Mouse (Mus musculus): ENCODE results near the gene Zbtb39. TPM values are rescaled to one million over a fixed set of nuclear protein-coding genes. Genes with fewer than 3 reads are reported as not detected.
"Not testable (repeated sequence)": the region's sequence is repeated elsewhere in the genome, so short reads cannot be mapped to it uniquely, and the experiment has no call there.

Gene Zbtb39
- polyA plus RNA-seq, 1 experiment from 2014 or later: 4.0 TPM

GRCm38 (mm10) chr10:127763914-127764680, 24.8 kb downstream of the Zbtb39 start:
- no peak overlapping the region for H3K4me3 ChIP-seq (ENCODE audit: low read length)
- WGBS: 55% methylated on average over 12 of the region's 12 CpGs
- H3K9me3 ChIP-seq (ENCODE audit: low read length): no peaks in the 10 kb centered on the region
- peak overlapping the region; percentile 84 for H3K27ac ChIP-seq (ENCODE audit: low read length)
- peak overlapping the region; percentile 26; the same call in 1 of the 2 replicates for H3K9ac ChIP-seq (replicated peaks; ENCODE audit: low read length)
- no peak overlapping the region for H3K4me2 ChIP-seq (replicated peaks; ENCODE audit: low read depth, low read length)
- H3K36me3 ChIP-seq (ENCODE audit: insufficient read depth, low read length): no peaks in the 10 kb centered on the region
- peak; percentile 88 for ATAC-seq (ENCODE audit: low FRiP score, low TSS enrichment)
- no peaks in the 10 kb centered on the region for H3K27me3 ChIP-seq (ENCODE audit: insufficient read depth, low read length)
- H3K4me1 ChIP-seq (ENCODE audit: insufficient read depth, low read length): peaks cover 5% of the 10 kb centered on the region

- Histone ChIP-seq H3K27me3 (ENCODE audit: insufficient read depth, low read length) (no peaks in the 10 kb centered on the region), H3K4me2 (replicated peaks; ENCODE audit: low read depth, low read length) (no peak overlapping the region), H3K4me3 (ENCODE audit: low read length) (no peak overlapping the region), H3K9ac (replicated peaks; ENCODE audit: low read length) (no peak overlapping the region), H3K36me3 (ENCODE audit: insufficient read depth, low read length) (no peaks in the 10 kb centered on the region), H3K27ac (ENCODE audit: low read length) (peak overlapping the region; percentile 35; the same call in 1 of the 2 replicates), H3K9me3 (ENCODE audit: low read length) (no peaks in the 10 kb centered on the region), H3K4me1 (ENCODE audit: insufficient read depth, low read length) (peaks cover 5% of the 10 kb centered on the region)
- ATAC-seq (ENCODE audit: low FRiP score, low TSS enrichment): peak; percentile 50; the same call in 1 of the 2 replicates
- WGBS: 68% methylated on average over 1 of the region's 1 CpGs
Measured at GRCm38 (mm10) chr10:127766564-127766963, 27.2 kb downstream of the Zbtb39 start.

GRCm38 (mm10) chr10:127776011-127776410, 36.7 kb downstream of the Zbtb39 start, which contains the start of gene Rdh9:
Gene Rdh9 (plus strand): TSS chr10:127776386.
- Histone ChIP-seq H3K4me2 (replicated peaks; ENCODE audit: low read depth, low read length) (no peak within 1 kb of the TSS), H3K4me1 (ENCODE audit: insufficient read depth, low read length) (no peaks in the 10 kb centered on the region), H3K4me3 (ENCODE audit: low read length) (no peak within 1 kb of the TSS), H3K36me3 (ENCODE audit: insufficient read depth, low read length) (no peaks in the 10 kb centered on the region), H3K27me3 (ENCODE audit: insufficient read depth, low read length) (no peaks in the 10 kb centered on the region), H3K27ac (ENCODE audit: low read length) (no peak within 1 kb of the TSS), H3K9ac (replicated peaks; ENCODE audit: low read length) (no peak within 1 kb of the TSS), H3K9me3 (ENCODE audit: low read length) (no peaks in the 10 kb centered on the region)
- 73% methylated on average over 2 of the region's 2 CpGs for WGBS
- ATAC-seq (ENCODE audit: low FRiP score, low TSS enrichment): no peak

- not testable (repeated sequence) for H3K36me3 ChIP-seq (ENCODE audit: insufficient read depth, low read length); H3K27me3 ChIP-seq (ENCODE audit: insufficient read depth, low read length); H3K4me1 ChIP-seq (ENCODE audit: insufficient read depth, low read length); H3K27ac ChIP-seq (ENCODE audit: low read length); H3K9me3 ChIP-seq (ENCODE audit: low read length); ATAC-seq (ENCODE audit: low FRiP score, low TSS enrichment); H3K4me3 ChIP-seq (ENCODE audit: low read length); H3K4me2 ChIP-seq (replicated peaks; ENCODE audit: low read depth, low read length); H3K9ac ChIP-seq (replicated peaks; ENCODE audit: low read length)
- 97% methylated on average over 17 of the region's 17 CpGs for WGBS
Measured at GRCm38 (mm10) chr10:127782321-127782720, 43.0 kb downstream of the Zbtb39 start.

GRCm38 (mm10) chr10:127785411-127785810, 46.1 kb downstream of the Zbtb39 start:
- not testable (repeated sequence) for H3K9me3 ChIP-seq (ENCODE audit: low read length); H3K4me2 ChIP-seq (replicated peaks; ENCODE audit: low read depth, low read length); H3K27me3 ChIP-seq (ENCODE audit: insufficient read depth, low read length); H3K27ac ChIP-seq (ENCODE audit: low read length); H3K36me3 ChIP-seq (ENCODE audit: insufficient read depth, low read length); H3K4me3 ChIP-seq (ENCODE audit: low read length); ATAC-seq (ENCODE audit: low FRiP score, low TSS enrichment); H3K9ac ChIP-seq (replicated peaks; ENCODE audit: low read length); H3K4me1 ChIP-seq (ENCODE audit: insufficient read depth, low read length)
- WGBS: 86% methylated on average over 1 of the region's 1 CpGs

Other genes with a start within 250 kb of the Zbtb39 start
- gene Stac3, start 237.9 kb upstream of the Zbtb39 start, polyA plus RNA-seq (2015; fragmentation: Nextera tagmentation; extraction: Ambion mirVana): 0.85 and 1.9 TPM in 2 replicates
- gene Ndufa4l2, start 224.6 kb upstream of the Zbtb39 start, polyA plus RNA-seq (2015; fragmentation: Nextera tagmentation; extraction: Ambion mirVana): 74.4 and 77.3 TPM in 2 replicates
- 119 and 123 TPM in 2 replicates for gene Shmt2, start 217.1 kb upstream of the Zbtb39 start, polyA plus RNA-seq (2015; fragmentation: Nextera tagmentation; extraction: Ambion mirVana)
- gene Nxph4, start 205.0 kb upstream of the Zbtb39 start, polyA plus RNA-seq (2015; fragmentation: Nextera tagmentation; extraction: Ambion mirVana): 1.8 and 2.3 TPM in 2 replicates
- 70.9 and 71.7 TPM in 2 replicates for gene Lrp1, start 118.4 kb upstream of the Zbtb39 start, polyA plus RNA-seq (2015; fragmentation: Nextera tagmentation; extraction: Ambion mirVana)
- 33.8 and 37.4 TPM in 2 replicates for gene Stat6, start 96.6 kb upstream of the Zbtb39 start, polyA plus RNA-seq (2015; fragmentation: Nextera tagmentation; extraction: Ambion mirVana)
- gene Nemp1, start 72.6 kb upstream of the Zbtb39 start, polyA plus RNA-seq (2015; fragmentation: Nextera tagmentation; extraction: Ambion mirVana): 10.6 and 10.7 TPM in 2 replicates
- 28.8 and 32.1 TPM in 2 replicates for gene Nab2, start 71.0 kb upstream of the Zbtb39 start, polyA plus RNA-seq (2015; fragmentation: Nextera tagmentation; extraction: Ambion mirVana)
- 0.31 and 0.50 TPM in 2 replicates for gene Myo1a, start 34.4 kb upstream of the Zbtb39 start, polyA plus RNA-seq (2015; fragmentation: Nextera tagmentation; extraction: Ambion mirVana)
- 1.7 and 2.0 TPM in 2 replicates for gene Tac2, start 15.1 kb upstream of the Zbtb39 start, polyA plus RNA-seq (2015; fragmentation: Nextera tagmentation; extraction: Ambion mirVana)
- gene Gpr182, start 12.2 kb downstream of the Zbtb39 start, polyA plus RNA-seq (2015; fragmentation: Nextera tagmentation; extraction: Ambion mirVana): 10.7 and 11.9 TPM in 2 replicates
- 0.22 and 0.23 TPM in 2 replicates for gene Rdh1, start 20.2 kb downstream of the Zbtb39 start, polyA plus RNA-seq (2015; fragmentation: Nextera tagmentation; extraction: Ambion mirVana)
- gene Rdh16f1, start 20.2 kb downstream of the Zbtb39 start, polyA plus RNA-seq (2015; fragmentation: Nextera tagmentation; extraction: Ambion mirVana): 0.42 and 0.72 TPM in 2 replicates
- not detected in 2 replicates for gene Rdh9, start 36.8 kb downstream of the Zbtb39 start, polyA plus RNA-seq (2015; fragmentation: Nextera tagmentation; extraction: Ambion mirVana)
- 1.1 and 1.6 TPM in 2 replicates for gene Rdh16, start 61.6 kb downstream of the Zbtb39 start, polyA plus RNA-seq (2015; fragmentation: Nextera tagmentation; extraction: Ambion mirVana)
- 6.8 TPM in 2 replicates for gene Rdh19, start 110.4 kb downstream of the Zbtb39 start, polyA plus RNA-seq (2015; fragmentation: Nextera tagmentation; extraction: Ambion mirVana)
- 1.1 and 1.3 TPM in 2 replicates for gene Rdh16f2, start 126.9 kb downstream of the Zbtb39 start, polyA plus RNA-seq (2015; fragmentation: Nextera tagmentation; extraction: Ambion mirVana)
- gene Rdh7, start 149.3 kb downstream of the Zbtb39 start, polyA plus RNA-seq (2015; fragmentation: Nextera tagmentation; extraction: Ambion mirVana): not detected in 2 replicates
- gene Sdr9c7, start 159.0 kb downstream of the Zbtb39 start, polyA plus RNA-seq (2015; fragmentation: Nextera tagmentation; extraction: Ambion mirVana): not detected in 2 replicates